Mouse (Mus musculus) C2C12 (cell line): ENCODE results near the gene Pdhx.

ENCODE experiments used
- CTCF ChIP-seq: IDR thresholded peaks from one replicate; pipeline ENCODE4 v1.5.1; 2011; ENCODE audit not compliant: control insufficient read depth, insufficient read depth, insufficient read length
- FOSL1 ChIP-seq: IDR thresholded peaks from one replicate; pipeline ENCODE4 v1.8.0; 2011; ENCODE audit warnings: mild to moderate bottlenecking, low read length; ENCODE audit not compliant: poor library complexity, insufficient read depth, severe bottlenecking
- MAX ChIP-seq: IDR thresholded peaks from one replicate; pipeline ENCODE4 v1.6.1; 2011; ENCODE audit warnings: mild to moderate bottlenecking, control low read depth
- MYOD1 ChIP-seq: IDR thresholded peaks from one replicate; pipeline ENCODE4 v1.6.1; 2011; ENCODE audit warnings: low read depth; ENCODE audit not compliant: control insufficient read depth, insufficient read length
- MYOG ChIP-seq: IDR thresholded peaks from one replicate; pipeline ENCODE4 v1.6.1; 2011; ENCODE audit not compliant: control insufficient read depth, insufficient read length; ENCODE audit errors: extremely low read depth

DNA sequence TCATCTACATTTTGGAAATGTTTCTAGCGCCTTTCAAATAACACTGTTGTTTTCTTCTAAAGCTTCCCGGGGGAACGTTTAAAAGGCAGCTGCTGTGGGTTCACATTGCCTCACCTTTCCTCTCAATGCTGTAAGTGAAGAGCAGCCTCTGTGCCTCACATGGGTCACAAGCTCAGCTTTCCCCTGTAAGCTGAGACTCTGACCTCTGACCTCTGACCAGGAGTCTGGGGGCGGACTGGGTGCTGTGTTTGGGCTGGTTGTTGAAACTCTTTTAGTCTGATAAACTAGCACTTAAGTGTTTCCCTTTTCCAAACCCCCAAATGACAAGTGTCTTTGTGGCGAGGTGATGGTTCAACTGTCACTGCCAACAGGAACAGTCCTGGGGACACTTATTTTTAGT lies 100.7 kb downstream of the Pdhx start:
- TF ChIP-seq CTCF (no peak), MAX (no peak), FOSL1 (no peak), MYOD1 (no peak), MYOG (no peak)
